Mouse (Mus musculus) myocyte (in vitro differentiated cells): ENCODE results near the gene Il22ra1. TPM values are rescaled to one million over a fixed set of nuclear protein-coding genes. Genes with fewer than 3 reads are reported as not detected.
"Not testable (repeated sequence)": the region's sequence is repeated elsewhere in the genome, so short reads cannot be mapped to it uniquely, and the experiment has no call there.

ENCODE experiments used
- H3K27me3 ChIP-seq: one replicate; pipeline ENCODE4 v1.6.1; 2011; ENCODE audit not compliant: control insufficient read depth, insufficient read depth, insufficient read length
- H3K36me3 ChIP-seq: one replicate; pipeline ENCODE4 v1.6.1; 2011; ENCODE audit not compliant: control insufficient read depth, insufficient read depth
- H3K4me2 ChIP-seq: one replicate; pipeline ENCODE4 v1.6.1; 2011; ENCODE audit warnings: low read depth, control low read depth
- H3K4me3 ChIP-seq: one replicate; pipeline ENCODE4 v1.5.1; 2011; ENCODE audit warnings: mild to moderate bottlenecking, control low read depth, moderate library complexity
- H3K79me2 ChIP-seq: one replicate; pipeline ENCODE4 v1.6.1; 2011; ENCODE audit not compliant: control insufficient read depth, insufficient read depth
- H3ac ChIP-seq: one replicate; pipeline ENCODE4 v1.6.1; 2011; ENCODE audit not compliant: control insufficient read depth, insufficient read length
- CEBPB ChIP-seq: IDR thresholded peaks from 2 replicates; pipeline ENCODE4 v1.6.1; 2011; ENCODE audit warnings: mild to moderate bottlenecking, moderate library complexity; ENCODE audit not compliant: poor library complexity, insufficient read depth, severe bottlenecking
- E2F4 ChIP-seq: IDR thresholded peaks from one replicate; pipeline ENCODE4 v1.6.1; 2011; ENCODE audit warnings: mild to moderate bottlenecking, control low read depth, moderate library complexity; ENCODE audit not compliant: insufficient read depth
- MAX ChIP-seq: IDR thresholded peaks from one replicate; pipeline ENCODE4 v1.6.1; 2011; ENCODE audit warnings: low read depth, mild to moderate bottlenecking, control low read depth
- MYOD1 ChIP-seq, 3 experiments: IDR thresholded peaks; one replicate each; pipeline ENCODE4 v1.6.1; 2011; ENCODE audit warnings: control low read depth in 2 of 3, low read depth in 2 of 3, mild to moderate bottlenecking in 2 of 3, moderate library complexity in 1 of 3; ENCODE audit not compliant: insufficient read length in 2 of 3, control insufficient read depth in 1 of 3
- MYOG ChIP-seq, 3 experiments: IDR thresholded peaks; one replicate each; pipeline ENCODE4 v1.6.1; 2011; ENCODE audit warnings: control low read depth in 2 of 3, low read depth in 2 of 3, mild to moderate bottlenecking in 2 of 3; ENCODE audit not compliant: insufficient read length in 2 of 3, control insufficient read depth in 1 of 3, insufficient read depth in 1 of 3
- POLR2A ChIP-seq: IDR thresholded peaks from one replicate; pipeline ENCODE4 v1.6.1; 2011; ENCODE audit warnings: low read depth, mild to moderate bottlenecking, control low read depth, moderate library complexity; ENCODE audit not compliant: insufficient read length
- POLR2AphosphoS2 ChIP-seq: IDR thresholded peaks from one replicate; pipeline ENCODE4 v1.6.1; 2011; ENCODE audit warnings: low read depth, control low read depth; ENCODE audit not compliant: insufficient read length
- REST ChIP-seq: IDR thresholded peaks from one replicate; pipeline ENCODE4 v1.6.1; 2011; ENCODE audit warnings: mild to moderate bottlenecking, control low read depth, moderate library complexity; ENCODE audit not compliant: insufficient read depth, insufficient read length
- SRF ChIP-seq: IDR thresholded peaks from one replicate; pipeline ENCODE4 v1.6.1; 2011; ENCODE audit warnings: low read depth; ENCODE audit not compliant: control insufficient read depth, insufficient read length
- TCF12 ChIP-seq: IDR thresholded peaks from one replicate; pipeline ENCODE4 v1.6.1; 2011; ENCODE audit warnings: mild to moderate bottlenecking, control low read depth; ENCODE audit not compliant: poor library complexity, insufficient read depth, severe bottlenecking
- TCF3 ChIP-seq: IDR thresholded peaks from one replicate; pipeline ENCODE4 v1.6.1; 2011; ENCODE audit warnings: low read depth, control low read depth; ENCODE audit not compliant: insufficient read length
- USF1 ChIP-seq: IDR thresholded peaks from one replicate; pipeline ENCODE4 v1.6.1; 2011; ENCODE audit warnings: low read depth, mild to moderate bottlenecking, control low read depth, moderate library complexity
- polyA plus RNA-seq: library from polyadenylated mRNA; unstranded; fragments of >200 nt; fragmentation: generic; extraction: Trizol; gene quantifications from one replicate; pipeline ENCODE4 v1.2.1, GENCODE M21; 2012; ENCODE audit warnings: missing spikeins

Il22ra1 gene
- polyA plus RNA-seq, 1 experiment: 0.04 TPM

GRCm38 (mm10) chr4:135709621-135710020 is 18.4 kb upstream of the Il22ra1 start:
- H3K4me3 ChIP-seq: no peak overlapping the region
- H3K79me2 ChIP-seq: no peaks in the 10 kb centered on the region
- peaks cover 20% of the 10 kb centered on the region for H3K27me3 ChIP-seq
- TF ChIP-seq POLR2A (no peak), MAX (no peak), SRF (no peak), MYOG (IDR thresholded peaks at IDR 0.05; ENCODE audit: control insufficient read depth in 1 of 3, insufficient read depth in 1 of 3, insufficient read length in 2 of 3, low read depth in 2 of 3) (no peak), USF1 (no peak), E2F4 (no peak), REST (no peak), POLR2AphosphoS2 (no peak), TCF3 (no peak)
- H3K4me2 ChIP-seq: no peak overlapping the region
- H3ac ChIP-seq: no peak overlapping the region
- no peaks in the 10 kb centered on the region for H3K36me3 ChIP-seq

DNA sequence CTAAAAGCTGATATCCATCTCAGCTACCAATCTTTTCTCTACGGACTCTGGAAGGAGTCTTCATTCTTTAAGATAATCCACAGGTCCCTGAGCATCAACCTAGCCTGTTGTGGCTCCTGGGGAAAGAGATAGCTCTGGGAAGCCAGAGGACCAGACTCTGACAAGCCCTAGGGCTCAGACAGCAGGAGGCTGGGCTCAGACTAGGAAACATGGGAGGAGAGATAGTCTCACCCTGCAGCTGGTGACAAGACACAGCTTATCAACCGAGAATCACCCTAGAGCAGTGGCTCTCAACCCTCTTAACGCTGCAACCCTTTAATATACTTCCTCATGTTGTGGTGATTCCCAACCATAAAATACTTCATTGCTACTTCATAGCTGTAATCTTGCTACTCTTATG is 17.6 kb upstream of the Il22ra1 start:
- H3K4me3 ChIP-seq: no peak overlapping the region
- H3K27me3 ChIP-seq: peaks cover 14% of the 10 kb centered on the region
- no peak for TF ChIP-seq MYOD1 (IDR thresholded peaks at IDR 0.05; ENCODE audit: control insufficient read depth in 1 of 3, insufficient read length in 2 of 3, low read depth in 2 of 3)
- no peak for TF ChIP-seq REST
- no peak overlapping the region for H3K4me2 ChIP-seq
- no peaks in the 10 kb centered on the region for H3K79me2 ChIP-seq
- no peaks in the 10 kb centered on the region for H3K36me3 ChIP-seq
- H3ac ChIP-seq: no peak overlapping the region

- Histone ChIP-seq H3K79me2 (no peaks in the 10 kb centered on the region), H3K4me3 (no peak overlapping the region), H3K36me3 (no peaks in the 10 kb centered on the region), H3K27me3 (peaks cover 4% of the 10 kb centered on the region), H3K4me2 (no peak overlapping the region), H3ac (no peak overlapping the region)
- TF ChIP-seq MAX: no peak
Measured at GRCm38 (mm10) chr4:135714776-135715175, 13.2 kb upstream of the Il22ra1 start.

DNA sequence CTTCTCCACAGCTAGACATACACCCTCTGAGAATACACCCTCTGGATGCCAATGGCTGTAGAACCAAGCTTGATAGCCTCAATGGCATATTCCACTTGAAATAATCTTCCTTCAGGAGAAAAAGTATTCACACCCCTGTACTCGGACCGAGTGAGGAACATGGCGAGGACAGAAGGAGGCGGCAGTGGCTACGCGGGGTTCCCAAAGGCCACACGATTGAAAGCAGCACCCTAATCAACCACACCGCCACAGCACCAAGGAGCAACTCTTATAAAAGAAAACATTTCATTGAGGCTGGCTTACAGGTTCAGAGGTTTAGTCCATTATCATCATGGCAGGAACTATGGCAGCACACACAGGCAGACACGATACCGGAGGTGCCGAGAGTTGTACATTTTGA is 11.5 kb upstream of the Il22ra1 start:
- H3K4me3 ChIP-seq, H3K27me3 ChIP-seq, H3K79me2 ChIP-seq, H3ac ChIP-seq, H3K4me2 ChIP-seq, H3K36me3 ChIP-seq: not testable (repeated sequence)

- TF ChIP-seq REST (no peak), MYOG (IDR thresholded peaks at IDR 0.05; ENCODE audit: control insufficient read depth in 1 of 3, insufficient read depth in 1 of 3, insufficient read length in 2 of 3, low read depth in 2 of 3) (no peak), USF1 (no peak), POLR2A (no peak), MYOD1 (IDR thresholded peaks at IDR 0.05; ENCODE audit: control insufficient read depth in 1 of 3, insufficient read length in 2 of 3, low read depth in 2 of 3) (no peak), TCF3 (no peak), TCF12 (no peak), SRF (no peak), E2F4 (no peak), POLR2AphosphoS2 (no peak), CEBPB (no peak), MAX (no peak)
- no peak overlapping the region for H3ac ChIP-seq
- no peaks in the 10 kb centered on the region for H3K27me3 ChIP-seq
- no peak overlapping the region for H3K4me2 ChIP-seq
- no peaks in the 10 kb centered on the region for H3K79me2 ChIP-seq
- H3K36me3 ChIP-seq: no peaks in the 10 kb centered on the region
- H3K4me3 ChIP-seq: no peak overlapping the region
Measured at GRCm38 (mm10) chr4:135722540-135723290, 5.3 kb upstream of the Il22ra1 start.

- Histone ChIP-seq H3K4me2 (no peak overlapping the region), H3K27me3 (no peaks in the 10 kb centered on the region), H3K36me3 (no peaks in the 10 kb centered on the region), H3K79me2 (no peaks in the 10 kb centered on the region), H3ac (no peak overlapping the region), H3K4me3 (no peak overlapping the region)
- TF ChIP-seq TCF3 (no peak), USF1 (no peak), TCF12 (no peak), MAX (no peak), CEBPB (no peak), MYOG (IDR thresholded peaks at IDR 0.05; ENCODE audit: control insufficient read depth in 1 of 3, insufficient read depth in 1 of 3, insufficient read length in 2 of 3, low read depth in 2 of 3) (no peak), SRF (no peak), POLR2A (no peak), MYOD1 (IDR thresholded peaks at IDR 0.05; ENCODE audit: control insufficient read depth in 1 of 3, insufficient read length in 2 of 3, low read depth in 2 of 3) (no peak), E2F4 (no peak), REST (no peak), POLR2AphosphoS2 (no peak)
Measured at GRCm38 (mm10) chr4:135726416-135726815, 1.6 kb upstream of the Il22ra1 start.
